Mouse (Mus musculus) testis, adult 2 months (tissue): Measurements from ENCODE around the gene Terb2. TPM values are rescaled to one million over a fixed set of nuclear protein-coding genes. Genes with fewer than 3 reads are reported as not detected.
"Not testable (repeated sequence)": the region's sequence is repeated elsewhere in the genome, so short reads cannot be mapped to it uniquely, and the experiment has no call there.

Experiments
- H3K27ac ChIP-seq: fragments of 200-500 bp; 2 replicates; pipeline ENCODE4 v1.5.1; 2012; ENCODE audit warnings: low read depth, low read length; ENCODE audit not compliant: control insufficient read depth, insufficient read depth
- H3K27me3 ChIP-seq: fragments of 200-500 bp; 2 replicates; pipeline ENCODE4 v1.6.1; 2012; ENCODE audit warnings: mild to moderate bottlenecking, low read length, moderate library complexity; ENCODE audit not compliant: control insufficient read depth, insufficient read depth
- H3K36me3 ChIP-seq: fragments of 200-500 bp; 2 replicates; pipeline ENCODE4 v1.6.1; 2012; ENCODE audit warnings: mild to moderate bottlenecking, low read length; ENCODE audit not compliant: control insufficient read depth, insufficient read depth
- H3K4me1 ChIP-seq: fragments of 200-500 bp; 2 replicates; pipeline ENCODE4 v1.6.1; 2012; ENCODE audit warnings: low read length; ENCODE audit not compliant: control insufficient read depth, insufficient read depth
- H3K4me3 ChIP-seq: fragments of 200-500 bp; 2 replicates; pipeline ENCODE4 v1.5.1; 2012; ENCODE audit warnings: low read depth, mild to moderate bottlenecking, low read length, moderate library complexity, mixed read lengths; ENCODE audit not compliant: control insufficient read depth
- CTCF ChIP-seq: fragments of 200-500 bp; IDR thresholded peaks from 2 replicates; pipeline ENCODE4 v1.5.1; 2012; ENCODE audit warnings: low read depth, mild to moderate bottlenecking, inconsistent platforms, low read length, moderate library complexity; ENCODE audit not compliant: control insufficient read depth, insufficient read depth, insufficient replicate concordance
- POLR2A ChIP-seq: fragments of 200-500 bp; IDR thresholded peaks from 2 replicates; pipeline ENCODE4 v1.6.1; 2012; ENCODE audit warnings: low read depth, mild to moderate bottlenecking, inconsistent platforms, low read length, moderate library complexity; ENCODE audit not compliant: control insufficient read depth
- polyA plus RNA-seq: library from polyadenylated mRNA; depleted of rRNA; stranded (reverse); fragments of >200 nt; gene quantifications from 2 replicates; pipeline ENCODE4 v1.2.3, GENCODE M21; 2012

Terb2 gene
- polyA plus RNA-seq, 1 experiment, result 1.6 TPM

DNA sequence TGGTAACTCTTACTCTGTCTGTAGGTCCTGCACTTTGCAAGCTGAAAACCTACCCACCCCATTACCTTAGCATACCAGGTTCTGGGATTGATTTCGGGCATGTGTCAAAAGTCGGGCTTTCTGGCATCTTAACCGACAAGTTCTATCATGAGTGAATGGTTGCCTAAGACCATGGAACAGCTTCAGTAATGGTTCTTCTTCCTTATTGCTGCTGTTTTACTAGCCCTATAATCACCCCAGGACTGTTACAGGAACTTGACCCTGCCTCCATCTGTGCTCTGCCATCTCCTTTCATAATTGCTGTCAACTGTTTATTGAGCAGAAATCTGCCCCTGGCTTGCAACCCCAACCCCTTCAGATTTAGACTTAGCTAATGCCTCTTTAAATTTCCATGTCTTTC is 679 bp downstream of the Terb2 start:
- 0 out of 2 replicates have a peak, but pooled peaks cover 2% of the 10 kb centered on the region for H3K4me1 ChIP-seq
- no peak for TF ChIP-seq POLR2A
- TF ChIP-seq CTCF, result no peak
- H3K27ac ChIP-seq, result no peak overlapping the region; the same call in none of the 2 replicates
- H3K4me3 ChIP-seq, result peak overlapping the region; percentile 94; the same call in 1 of the 2 replicates
- no peaks in the 10 kb centered on the region for H3K27me3 ChIP-seq
- H3K36me3 ChIP-seq, result no peaks in the 10 kb centered on the region

DNA sequence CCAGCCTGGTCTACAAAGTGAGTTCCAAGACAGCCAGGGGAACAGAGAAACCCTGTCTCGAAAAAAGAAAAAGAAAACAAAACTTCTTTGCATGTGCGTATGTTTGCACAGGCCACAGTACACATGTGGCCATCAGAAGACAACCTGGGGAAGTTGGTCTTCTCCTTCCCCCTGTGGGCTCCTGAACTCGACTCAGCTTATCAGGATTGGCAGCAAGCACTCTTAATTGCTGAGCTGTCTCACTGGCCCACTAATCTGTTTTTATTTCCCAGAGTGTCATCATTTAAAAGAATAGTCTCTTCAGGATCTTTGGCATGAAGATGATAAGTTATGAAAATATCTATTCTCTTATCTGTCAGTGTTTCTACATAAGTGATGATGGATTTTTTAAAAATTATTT is 5.8 kb downstream of the Terb2 start:
- Histone ChIP-seq H3K36me3 (no peaks in the 10 kb centered on the region), H3K27ac (no peak overlapping the region), H3K4me3 (no peak overlapping the region), H3K4me1 (no peaks in the 10 kb centered on the region), H3K27me3 (no peaks in the 10 kb centered on the region)
- TF ChIP-seq POLR2A, result no peak
- no peak for TF ChIP-seq CTCF

DNA sequence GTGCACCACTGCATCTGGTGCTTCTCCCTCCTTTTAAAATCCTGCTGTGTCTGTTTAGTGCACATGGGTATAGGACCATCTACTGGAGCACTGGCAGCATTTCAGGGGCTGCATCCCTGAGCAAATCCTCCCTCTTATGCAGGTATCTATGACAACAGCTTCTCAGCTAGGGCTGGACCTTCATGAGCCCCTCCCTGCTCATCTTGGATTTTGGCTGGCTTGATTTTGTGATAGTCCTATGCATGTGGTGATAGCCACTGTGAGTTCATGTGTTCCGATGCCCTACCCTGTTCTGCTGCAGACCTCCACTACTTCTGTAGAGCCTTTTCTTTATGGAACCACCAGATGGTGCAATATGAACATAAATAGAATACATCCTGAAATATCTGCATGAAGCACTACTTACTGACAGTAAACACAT is 8.4 kb downstream of the Terb2 start:
- TF ChIP-seq POLR2A (no peak), CTCF (no peak; the same call in 1 of the 2 replicates)
- H3K4me1 ChIP-seq, result no peaks in the 10 kb centered on the region

DNA sequence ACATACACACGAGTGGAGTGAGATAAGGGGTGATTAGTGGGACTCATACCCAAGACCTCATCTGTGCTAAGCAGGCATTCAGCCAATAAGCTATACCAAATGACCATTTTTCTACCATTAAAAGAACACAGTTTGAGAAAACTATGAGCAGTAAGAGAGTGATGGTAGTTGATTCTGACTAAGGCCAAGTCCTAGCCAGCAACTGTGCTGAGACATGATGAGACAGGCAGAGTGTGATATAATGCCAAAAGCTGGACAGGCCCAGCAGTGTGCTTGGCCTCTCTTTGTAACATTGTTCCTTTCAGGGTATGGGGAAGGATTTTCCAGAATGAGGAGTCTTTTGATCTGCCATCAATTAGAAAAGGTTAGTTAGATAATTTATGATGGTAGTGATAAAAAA is 15.4 kb downstream of the Terb2 start:
- H3K27ac ChIP-seq, result no peak overlapping the region
- H3K27me3 ChIP-seq, result no peaks in the 10 kb centered on the region
- H3K36me3 ChIP-seq, result no peaks in the 10 kb centered on the region
- no peaks in the 10 kb centered on the region for H3K4me1 ChIP-seq
- H3K4me3 ChIP-seq, result no peak overlapping the region
- TF ChIP-seq CTCF, result no peak
- no peak for TF ChIP-seq POLR2A

More for the DNA sequence above, 8.4 kb downstream of the Terb2 start:
- Histone ChIP-seq H3K36me3 (no peaks in the 10 kb centered on the region), H3K4me3 (no peak overlapping the region), H3K27me3 (no peaks in the 10 kb centered on the region), H3K27ac (no peak overlapping the region)

DNA sequence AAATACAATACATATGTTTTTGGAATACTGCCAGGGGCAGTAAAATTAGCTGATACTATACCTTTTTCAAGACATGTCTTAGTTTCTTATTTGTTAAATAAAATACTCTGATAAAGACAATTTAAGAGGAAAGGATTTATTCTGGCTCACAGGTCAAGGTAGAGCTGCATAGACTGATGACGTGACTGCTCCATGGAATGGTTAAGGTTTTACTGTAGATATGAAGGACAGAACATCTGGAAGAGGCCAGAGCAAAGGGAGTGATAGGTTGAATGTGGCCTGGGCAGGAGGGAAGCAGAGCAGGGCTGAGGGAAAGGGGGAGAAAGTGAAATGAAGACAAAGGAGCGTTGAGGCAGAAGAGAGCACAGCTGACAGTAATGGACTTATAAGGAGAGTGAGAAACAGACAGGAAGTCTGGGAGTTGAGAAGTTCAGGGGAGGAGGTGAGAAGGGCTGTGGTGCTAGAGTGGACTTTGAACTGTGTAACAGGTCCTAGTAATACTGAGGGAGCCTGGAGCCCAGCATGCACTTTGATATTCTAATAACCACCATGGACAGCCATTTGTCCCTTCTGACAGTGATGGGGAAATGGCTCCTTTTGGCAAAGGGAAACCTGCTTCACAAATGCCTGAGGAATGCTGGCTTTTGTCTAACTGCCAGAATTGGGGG is 20.5 kb downstream of the Terb2 start:
- Histone ChIP-seq H3K4me1 (no peaks in the 10 kb centered on the region), H3K4me3 (no peak overlapping the region), H3K27ac (no peak overlapping the region), H3K36me3 (no peaks in the 10 kb centered on the region), H3K27me3 (no peaks in the 10 kb centered on the region)
- TF ChIP-seq POLR2A (no peak), CTCF (no peak)

DNA sequence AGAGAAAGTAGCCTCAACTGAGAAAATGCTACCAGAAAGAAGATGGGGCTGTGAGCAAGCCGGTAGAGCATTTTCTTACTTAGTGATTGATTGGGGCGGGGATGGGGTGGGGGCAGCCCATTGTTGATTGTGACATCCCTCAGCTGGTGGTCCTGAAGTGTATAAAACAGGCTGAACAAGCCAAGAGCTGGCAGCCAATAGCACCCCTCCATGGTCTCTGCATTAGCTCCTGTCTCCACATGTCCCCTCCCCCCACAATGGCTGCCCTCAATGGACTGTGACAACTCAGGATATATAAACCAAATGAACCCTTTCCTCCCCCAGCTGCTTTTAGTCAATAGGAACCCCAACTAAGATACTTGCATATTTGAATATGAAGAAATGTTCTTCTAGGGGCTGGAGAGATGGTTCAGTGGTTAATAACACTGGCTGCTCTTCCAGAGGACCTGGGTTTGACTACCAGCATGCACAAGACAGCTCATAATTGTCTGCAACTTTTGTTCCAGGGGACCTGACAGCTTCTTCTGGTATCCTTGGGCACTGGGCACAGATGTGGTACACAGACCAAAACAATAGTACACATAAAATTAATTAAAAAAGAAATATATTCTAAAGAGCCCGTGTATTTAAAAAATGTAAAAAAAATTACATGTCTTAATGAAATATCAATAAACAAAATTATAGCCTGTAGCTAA is 24.6 kb downstream of the Terb2 start:
- Histone ChIP-seq H3K27ac (no peak overlapping the region), H3K4me3 (no peak overlapping the region), H3K36me3 (no peaks in the 10 kb centered on the region), H3K4me1 (no peaks in the 10 kb centered on the region), H3K27me3 (no peaks in the 10 kb centered on the region)
- TF ChIP-seq POLR2A, result no peak
- TF ChIP-seq CTCF, result no peak

DNA sequence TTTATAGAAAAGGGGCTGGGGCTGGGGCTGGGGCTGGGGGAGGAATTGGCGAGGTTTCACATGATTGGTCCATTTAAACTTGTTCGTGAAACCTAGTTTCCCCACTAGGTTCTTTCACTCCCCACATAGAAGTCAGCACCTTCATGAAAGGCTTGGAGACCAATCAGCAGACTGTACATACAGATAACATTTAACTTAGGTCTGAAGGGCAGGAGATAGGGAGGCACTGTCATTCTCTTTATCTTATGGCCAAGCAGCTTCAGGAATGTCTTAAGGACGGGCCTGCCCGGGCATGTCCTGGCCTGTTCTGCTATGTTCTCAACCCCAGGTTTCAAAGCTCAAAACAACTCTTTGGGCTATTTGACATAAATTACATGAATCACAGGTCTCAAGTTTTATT is 31.0 kb downstream of the Terb2 start:
- not testable (repeated sequence) for H3K4me1 ChIP-seq, H3K36me3 ChIP-seq, H3K27ac ChIP-seq, H3K4me3 ChIP-seq, H3K27me3 ChIP-seq
